Mouse (Mus musculus): ENCODE results near the gene Crp. TPM values are rescaled to one million over a fixed set of nuclear protein-coding genes. Genes with fewer than 3 reads are reported as not detected.

Crp gene
- polyA plus RNA-seq (2015; fragmentation: Nextera tagmentation; extraction: Ambion mirVana): 0.52 TPM in 1 of 2 replicates, not detected in the other

DNA sequence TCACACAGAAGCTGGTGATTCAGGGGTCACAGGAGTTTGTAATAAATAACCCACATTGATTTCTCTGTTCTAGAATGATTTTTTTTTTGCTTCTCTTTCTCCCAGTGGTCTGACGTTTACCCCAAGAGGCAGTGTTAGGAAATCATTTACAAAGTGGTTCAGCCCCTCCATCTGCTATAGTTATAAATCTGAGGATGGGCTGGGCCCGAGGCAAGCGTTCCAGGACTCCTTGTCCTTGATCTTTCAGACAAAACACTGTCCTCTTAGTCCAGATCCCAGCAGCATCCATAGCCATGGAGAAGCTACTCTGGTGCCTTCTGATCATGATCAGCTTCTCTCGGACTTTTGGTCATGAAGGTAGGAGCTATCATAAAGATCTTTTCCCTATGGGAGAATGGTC lies at the start of gene Crp:
Crp (plus strand) TSS at position 212 of the 400 bp plus-strand sequence.
- 73% methylated on average over 4 of the region's 4 CpGs for WGBS
- no peak within 1 kb of the TSS for H3K27ac ChIP-seq
- no peaks in the 10 kb centered on the region for H3K36me3 ChIP-seq
- H3K27me3 ChIP-seq: no peaks in the 10 kb centered on the region
- no peak within 1 kb of the TSS for H3K4me3 ChIP-seq
- H3K4me2 ChIP-seq: no peak within 1 kb of the TSS
- ATAC-seq (replicated peaks; ENCODE audit: insufficient number of reproducible peaks, insufficient read depth, low FRiP score, low read depth): no peak
- no peaks in the 10 kb centered on the region for H3K9me3 ChIP-seq (replicated peaks)
- no peak within 1 kb of the TSS for H3K9ac ChIP-seq
- no peaks in the 10 kb centered on the region for H3K4me1 ChIP-seq (replicated peaks)

DNA sequence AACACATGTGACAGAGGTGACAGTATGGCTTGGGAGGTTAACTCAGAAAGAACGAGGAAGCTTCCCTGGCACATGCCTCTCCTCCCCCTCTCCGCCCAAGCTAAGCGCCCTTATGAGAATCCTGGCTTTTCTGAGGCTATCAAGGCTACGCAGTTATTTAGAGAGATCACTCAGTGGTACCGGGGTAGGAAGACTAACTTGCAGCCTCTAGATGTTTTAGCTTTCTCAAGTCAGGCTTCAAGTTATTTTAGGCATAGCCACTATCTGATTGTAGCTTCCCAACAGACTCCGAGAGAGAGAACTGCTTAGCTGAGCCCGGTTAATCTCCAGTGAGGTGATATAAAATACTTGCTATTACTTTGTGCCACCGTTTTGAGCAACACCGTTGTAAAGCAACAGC lies 48.5 kb upstream of the Crp start:
- no peak for ATAC-seq (replicated peaks; ENCODE audit: insufficient number of reproducible peaks, insufficient read depth, low FRiP score, low read depth)

DNA sequence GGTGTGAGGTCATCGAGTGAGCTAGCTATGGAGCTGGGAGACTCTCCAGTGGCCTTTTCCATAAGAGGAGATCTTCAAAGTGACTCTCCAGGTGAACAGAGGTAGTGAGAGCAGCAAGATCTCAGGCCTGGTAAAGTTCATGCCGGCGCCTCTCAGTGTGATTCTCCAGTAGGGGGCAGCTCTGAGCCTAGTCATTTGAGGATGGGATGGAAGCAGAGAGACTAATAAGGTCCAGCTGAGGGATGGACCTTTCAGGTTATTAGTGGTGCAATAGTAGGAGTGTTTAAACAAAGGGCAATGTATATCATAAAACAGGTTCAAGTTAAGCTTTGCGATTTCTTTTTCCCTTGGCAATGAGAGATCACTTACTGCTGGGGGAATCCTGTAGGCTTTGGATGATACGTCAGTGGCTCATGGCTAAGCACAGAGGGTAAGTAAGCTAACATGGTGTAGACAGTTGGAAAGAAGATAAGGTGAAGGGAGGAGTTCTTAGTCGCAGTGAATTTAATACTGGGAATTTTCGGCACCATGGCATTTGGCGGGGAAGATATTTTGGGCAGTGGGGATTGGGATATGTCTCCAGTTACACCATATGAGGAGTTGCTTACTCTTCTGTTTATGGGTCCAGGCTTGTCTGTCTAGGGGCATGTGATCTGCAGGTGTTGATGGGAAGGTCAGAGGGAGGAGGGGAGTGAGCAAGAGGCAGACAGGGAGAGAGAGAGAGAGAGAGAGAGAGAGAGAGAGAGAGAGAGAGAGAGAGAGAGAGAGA lies 47.2 kb upstream of the Crp start:
- Histone ChIP-seq H3K36me3 (no peaks in the 10 kb centered on the region), H3K9ac (no peak overlapping the region), H3K27ac (no peak overlapping the region), H3K4me2 (no peak overlapping the region), H3K9me3 (replicated peaks) (no peaks in the 10 kb centered on the region), H3K4me1 (replicated peaks) (peaks cover 25% of the 10 kb centered on the region), H3K4me3 (no peak overlapping the region), H3K27me3 (no peaks in the 10 kb centered on the region)
- ATAC-seq (replicated peaks; ENCODE audit: insufficient number of reproducible peaks, insufficient read depth, low FRiP score, low read depth): peak; percentile 61; the same call in 1 of the 2 replicates
- WGBS: 48% methylated on average over 8 of the region's 8 CpGs

More for the DNA sequence above, 48.5 kb upstream of the Crp start:
- peak overlapping the region; percentile 17; the same call in 1 of the 2 replicates for H3K27ac ChIP-seq
- WGBS: 38% methylated on average over 9 of the region's 9 CpGs
- no peaks in the 10 kb centered on the region for H3K36me3 ChIP-seq
- H3K9me3 ChIP-seq (replicated peaks): no peaks in the 10 kb centered on the region
- no peak overlapping the region for H3K4me2 ChIP-seq
- peaks cover 25% of the 10 kb centered on the region for H3K4me1 ChIP-seq (replicated peaks)
- H3K9ac ChIP-seq: no peak overlapping the region
- no peak overlapping the region for H3K4me3 ChIP-seq
- no peaks in the 10 kb centered on the region for H3K27me3 ChIP-seq

GRCm38 (mm10) chr1:172651288-172651987 lies 46.4 kb upstream of the Crp start:
- Histone ChIP-seq H3K27me3 (no peaks in the 10 kb centered on the region), H3K4me2 (no peak overlapping the region), H3K36me3 (no peaks in the 10 kb centered on the region), H3K4me3 (no peak overlapping the region), H3K9ac (no peak overlapping the region), H3K27ac (no peak overlapping the region), H3K4me1 (replicated peaks) (peaks cover 25% of the 10 kb centered on the region), H3K9me3 (replicated peaks) (no peaks in the 10 kb centered on the region)
- 72% methylated on average over 10 of the region's 10 CpGs for WGBS
- no peak for ATAC-seq (replicated peaks; ENCODE audit: insufficient number of reproducible peaks, insufficient read depth, low FRiP score, low read depth)

- H3K4me2 ChIP-seq: peak overlapping the region; percentile 31; the same call in 1 of the 2 replicates
Measured at GRCm38 (mm10) chr1:172652040-172652662, 45.7 kb upstream of the Crp start.

DNA sequence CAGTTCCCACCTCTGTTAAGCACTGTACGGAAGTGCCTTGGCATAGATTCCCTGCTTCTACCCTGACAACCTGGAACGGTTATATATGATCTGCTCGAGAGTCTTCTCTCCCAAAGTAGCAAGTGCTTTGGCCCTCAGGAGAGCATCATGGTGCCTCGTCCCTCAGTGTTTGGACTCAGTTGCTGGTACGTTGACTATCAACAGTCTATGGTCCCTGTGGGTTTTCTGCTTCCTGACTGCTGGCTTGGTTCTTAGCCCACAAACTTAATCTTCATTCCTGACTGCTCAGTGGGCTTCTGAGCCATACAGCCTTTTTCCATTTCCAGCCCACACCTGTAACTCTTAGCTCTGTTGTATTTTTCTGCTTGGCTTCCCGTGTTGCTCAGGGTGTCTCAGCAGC lies 44.0 kb upstream of the Crp start:
- peaks cover 19% of the 10 kb centered on the region for H3K4me1 ChIP-seq (replicated peaks)
- H3K4me3 ChIP-seq: no peak overlapping the region
- H3K27ac ChIP-seq: no peak overlapping the region
- H3K36me3 ChIP-seq: no peaks in the 10 kb centered on the region
- 37% methylated on average over 6 of the region's 6 CpGs for WGBS
- no peak overlapping the region for H3K4me2 ChIP-seq
- H3K27me3 ChIP-seq: no peaks in the 10 kb centered on the region
- H3K9ac ChIP-seq: no peak overlapping the region
- no peak for ATAC-seq (replicated peaks; ENCODE audit: insufficient number of reproducible peaks, insufficient read depth, low FRiP score, low read depth)
- H3K9me3 ChIP-seq (replicated peaks): no peaks in the 10 kb centered on the region

More at GRCm38 (mm10) chr1:172652040-172652662, 45.7 kb upstream of the Crp start:
- WGBS: 56% methylated on average over 18 of the region's 18 CpGs
- Histone ChIP-seq H3K4me1 (replicated peaks) (peaks cover 23% of the 10 kb centered on the region), H3K27me3 (no peaks in the 10 kb centered on the region), H3K27ac (no peak overlapping the region), H3K9ac (no peak overlapping the region), H3K4me3 (no peak overlapping the region), H3K9me3 (replicated peaks) (no peaks in the 10 kb centered on the region), H3K36me3 (no peaks in the 10 kb centered on the region)
- ATAC-seq (replicated peaks; ENCODE audit: insufficient number of reproducible peaks, insufficient read depth, low FRiP score, low read depth): no peak

DNA sequence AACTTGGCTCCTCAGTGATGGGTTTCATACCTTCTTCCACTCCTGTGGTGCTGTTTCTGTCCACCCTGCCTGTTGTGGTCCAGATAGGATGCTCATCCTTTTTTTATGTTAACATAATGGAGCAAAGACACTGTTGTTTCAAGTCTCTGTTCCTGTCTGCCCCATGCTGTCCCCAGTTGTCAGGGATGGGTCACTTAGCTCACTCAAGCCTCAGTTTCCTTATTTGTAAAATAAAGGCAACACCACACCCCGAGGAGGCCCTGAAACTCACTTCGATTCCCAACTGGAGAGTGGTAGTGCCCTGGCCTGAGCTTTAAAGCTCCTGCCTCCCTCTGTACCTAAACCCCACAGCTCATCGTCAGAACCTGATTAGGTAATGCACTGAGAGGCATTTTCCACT lies 40.6 kb upstream of the Crp start:
- no peaks in the 10 kb centered on the region for H3K36me3 ChIP-seq
- H3K27ac ChIP-seq: no peak overlapping the region
- H3K4me1 ChIP-seq (replicated peaks): peaks cover 13% of the 10 kb centered on the region
- H3K9ac ChIP-seq: no peak overlapping the region
- ATAC-seq (replicated peaks; ENCODE audit: insufficient number of reproducible peaks, insufficient read depth, low FRiP score, low read depth): no peak
- no peak overlapping the region for H3K4me2 ChIP-seq
- no peaks in the 10 kb centered on the region for H3K9me3 ChIP-seq (replicated peaks)
- no peaks in the 10 kb centered on the region for H3K27me3 ChIP-seq
- WGBS: 72% methylated on average over 3 of the region's 3 CpGs
- H3K4me3 ChIP-seq: no peak overlapping the region

DNA sequence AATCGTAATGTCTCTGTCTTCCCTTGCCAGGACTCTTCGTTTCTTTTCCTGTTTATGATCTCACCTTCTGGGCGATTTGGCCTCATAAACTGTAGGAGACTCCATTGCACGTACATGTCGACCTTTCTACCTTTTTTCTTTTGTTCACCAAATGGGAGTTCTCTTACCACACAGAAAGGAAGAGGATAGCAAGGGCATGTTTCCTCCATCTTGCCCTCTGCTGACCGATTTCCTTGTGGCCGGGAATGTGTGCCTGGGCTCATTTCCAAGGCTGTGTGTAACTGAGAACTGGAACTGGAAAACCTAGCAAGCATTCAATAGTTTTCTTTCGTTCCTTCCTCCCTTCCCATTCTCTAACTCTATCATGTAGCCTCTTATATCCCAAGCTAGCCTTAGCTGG lies 38.2 kb upstream of the Crp start:
- 66% methylated on average over 8 of the region's 8 CpGs for WGBS
- Histone ChIP-seq H3K4me1 (replicated peaks) (no peaks in the 10 kb centered on the region), H3K4me3 (no peak overlapping the region), H3K36me3 (no peaks in the 10 kb centered on the region), H3K9ac (no peak overlapping the region), H3K4me2 (no peak overlapping the region), H3K27me3 (no peaks in the 10 kb centered on the region), H3K27ac (no peak overlapping the region), H3K9me3 (replicated peaks) (no peaks in the 10 kb centered on the region)
- no peak for ATAC-seq (replicated peaks; ENCODE audit: insufficient number of reproducible peaks, insufficient read depth, low FRiP score, low read depth)

DNA sequence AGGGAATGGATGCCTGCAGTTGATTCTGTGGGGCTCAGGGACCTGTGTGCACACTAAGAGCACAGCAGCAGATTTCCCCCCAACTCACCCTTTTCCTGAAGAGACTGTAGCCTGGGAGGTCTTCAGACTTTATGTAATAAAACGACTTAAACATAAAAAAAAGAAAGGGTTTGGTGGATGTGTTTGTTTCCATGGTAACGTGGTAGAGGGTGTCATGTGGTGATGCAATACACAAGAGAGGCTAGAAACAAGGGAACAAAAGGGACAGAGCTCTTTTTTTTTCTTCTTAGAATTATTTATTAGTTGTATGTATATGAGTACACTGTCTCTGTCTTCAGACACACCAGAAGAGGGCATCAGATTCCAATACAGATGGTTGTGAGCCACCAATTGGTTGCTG lies 32.4 kb upstream of the Crp start:
- 67% methylated on average over 2 of the region's 2 CpGs for WGBS
- Histone ChIP-seq H3K9ac (no peak overlapping the region), H3K4me3 (no peak overlapping the region), H3K9me3 (replicated peaks) (no peaks in the 10 kb centered on the region), H3K27ac (no peak overlapping the region), H3K36me3 (no peaks in the 10 kb centered on the region), H3K4me2 (no peak overlapping the region), H3K27me3 (no peaks in the 10 kb centered on the region), H3K4me1 (replicated peaks) (no peaks in the 10 kb centered on the region)
- ATAC-seq (replicated peaks; ENCODE audit: insufficient number of reproducible peaks, insufficient read depth, low FRiP score, low read depth): no peak

DNA sequence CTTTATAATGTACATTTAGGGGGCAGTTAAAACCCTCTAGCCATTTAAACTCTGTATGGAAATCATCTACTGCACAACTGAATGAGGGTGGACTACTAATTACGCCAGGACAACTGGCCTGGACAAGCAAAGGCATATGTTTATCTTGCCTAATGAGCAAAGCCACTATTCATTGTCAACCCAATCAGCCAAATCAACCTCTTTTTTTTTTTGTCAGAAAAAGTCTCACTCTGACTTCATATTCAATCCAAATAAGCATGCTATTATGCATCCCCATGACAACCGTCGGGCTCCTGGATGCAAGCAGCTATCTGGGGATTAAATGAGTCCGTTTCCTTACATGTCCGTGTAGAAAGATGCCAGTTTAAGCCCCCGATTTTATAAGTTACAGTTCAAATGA lies 30.3 kb upstream of the Crp start:
- Histone ChIP-seq H3K4me3 (no peak overlapping the region), H3K27me3 (no peaks in the 10 kb centered on the region), H3K27ac (no peak overlapping the region), H3K4me1 (replicated peaks) (no peaks in the 10 kb centered on the region), H3K9me3 (replicated peaks) (no peaks in the 10 kb centered on the region), H3K4me2 (no peak overlapping the region), H3K9ac (no peak overlapping the region), H3K36me3 (no peaks in the 10 kb centered on the region)
- no peak for ATAC-seq (replicated peaks; ENCODE audit: insufficient number of reproducible peaks, insufficient read depth, low FRiP score, low read depth)
- WGBS: 78% methylated on average over 6 of the region's 6 CpGs

DNA sequence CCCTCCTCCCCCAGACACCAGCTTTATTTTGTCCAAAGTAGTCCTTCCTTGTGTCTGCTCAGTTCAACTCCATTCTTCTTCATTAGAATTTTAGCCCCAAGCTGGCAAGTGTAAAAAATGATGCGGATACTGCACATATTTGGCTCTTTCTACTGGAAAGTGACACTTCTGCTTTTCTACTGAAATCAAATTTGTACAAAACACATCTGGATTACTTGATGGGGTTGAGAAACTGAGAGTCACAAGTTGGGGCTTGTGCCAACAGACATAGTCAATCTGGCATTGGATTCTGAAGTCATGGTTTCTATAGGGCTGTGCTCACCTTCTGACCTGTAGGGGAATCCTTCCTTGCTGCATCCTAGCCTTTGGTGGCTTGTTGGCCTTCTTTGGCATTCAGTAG lies 27.1 kb upstream of the Crp start:
- H3K27ac ChIP-seq: no peak overlapping the region
- no peaks in the 10 kb centered on the region for H3K27me3 ChIP-seq
- H3K36me3 ChIP-seq: no peaks in the 10 kb centered on the region
- WGBS: 70% methylated on average over 1 of the region's 1 CpGs
- no peak overlapping the region for H3K9ac ChIP-seq
- no peaks in the 10 kb centered on the region for H3K4me1 ChIP-seq (replicated peaks)
- no peaks in the 10 kb centered on the region for H3K9me3 ChIP-seq (replicated peaks)
- ATAC-seq (replicated peaks; ENCODE audit: insufficient number of reproducible peaks, insufficient read depth, low FRiP score, low read depth): no peak
- H3K4me2 ChIP-seq: no peak overlapping the region
- H3K4me3 ChIP-seq: no peak overlapping the region
